Mouse (Mus musculus): ENCODE data around the gene Pex7. TPM values are rescaled to one million over a fixed set of nuclear protein-coding genes. Genes with fewer than 3 reads are reported as not detected.
A peak's percentile ranks its signal among the peaks of the same experiment; 100 is the strongest.

Pex7 gene
- polyA plus RNA-seq (2014; fragmentation: Nextera tagmentation; extraction: Ambion mirVana), result 41.1 and 41.3 TPM in 2 replicates

GRCm38 (mm10) chr10:19907246-19907804 lies at the start of gene Pex7:
Gene Pex7 (minus strand): TSS chr10:19907689.
- H3K9me3 ChIP-seq (ENCODE audit: control insufficient read depth, low read length), result no peaks in the 10 kb centered on the region
- no peaks in the 10 kb centered on the region for H3K36me3 ChIP-seq (ENCODE audit: control insufficient read depth, insufficient read depth, low read length)
- H3K27ac ChIP-seq (ENCODE audit: low read depth), result peak within 1 kb of the TSS; percentile 94
- H3K4me1 ChIP-seq (replicated peaks; ENCODE audit: control insufficient read depth, insufficient read depth, low read length), result no peaks in the 10 kb centered on the region
- H3K4me3 ChIP-seq (ENCODE audit: low read depth, low read length), result peak within 1 kb of the TSS; percentile 74
- ATAC-seq (replicated peaks; ENCODE audit: low FRiP score, low TSS enrichment, low read depth) (peak; percentile 97), DNase-seq (ENCODE audit: low spot score) (peak; percentile 97)
- peak within 1 kb of the TSS; percentile 90 for H3K9ac ChIP-seq (ENCODE audit: low read length)
- WGBS, result under 1% methylated on average over 59 of the region's 60 CpGs
- H3K4me2 ChIP-seq (ENCODE audit: low read length), result peak within 1 kb of the TSS; percentile 44
- no peaks in the 10 kb centered on the region for H3K27me3 ChIP-seq (replicated peaks; ENCODE audit: control insufficient read depth, insufficient read depth, low read length)

DNA sequence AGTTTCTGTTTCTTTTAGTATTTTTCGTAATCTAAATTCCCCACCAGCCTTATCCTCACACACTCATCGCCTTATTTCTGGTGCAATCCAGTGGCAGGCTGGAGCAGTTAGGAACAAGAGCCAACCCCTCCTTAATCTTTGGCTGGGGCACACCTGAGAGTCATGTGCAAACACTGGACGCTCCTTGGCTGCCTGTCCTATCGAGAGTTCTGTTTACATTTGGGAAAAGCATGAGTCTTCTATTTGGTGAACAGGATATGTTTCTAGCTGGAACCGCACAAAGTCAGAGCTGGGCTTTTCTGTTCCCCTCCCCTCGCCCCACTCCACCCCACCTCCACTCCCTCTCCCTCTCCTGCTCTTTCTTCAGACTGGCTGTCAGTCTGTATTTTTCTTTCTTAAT lies 49.3 kb upstream of the Pex7 start:
- peak; percentile 88 for ATAC-seq (replicated peaks; ENCODE audit: low FRiP score, low TSS enrichment, low read depth)
- peak overlapping the region; percentile 0; the same call in 1 of the 2 replicates for H3K4me2 ChIP-seq (ENCODE audit: low read length)
- no peaks in the 10 kb centered on the region for H3K36me3 ChIP-seq (ENCODE audit: control insufficient read depth, insufficient read depth, low read length)
- H3K9me3 ChIP-seq (ENCODE audit: control insufficient read depth, low read length), result no peaks in the 10 kb centered on the region
- 31% methylated on average over 6 of the region's 6 CpGs for WGBS
- no peak overlapping the region for H3K9ac ChIP-seq (ENCODE audit: low read length)
- H3K27ac ChIP-seq (ENCODE audit: low read depth), result peak overlapping the region; percentile 45; the same call in 1 of the 2 replicates
- no peak for DNase-seq (ENCODE audit: low spot score)
- H3K27me3 ChIP-seq (replicated peaks; ENCODE audit: control insufficient read depth, insufficient read depth, low read length), result no peaks in the 10 kb centered on the region
- H3K4me3 ChIP-seq (ENCODE audit: low read depth, low read length), result no peak overlapping the region
- H3K4me1 ChIP-seq (replicated peaks; ENCODE audit: control insufficient read depth, insufficient read depth, low read length), result peaks cover 8% of the 10 kb centered on the region

GRCm38 (mm10) chr10:19955817-19956216 lies 48.3 kb upstream of the Pex7 start:
- no peak overlapping the region for H3K9ac ChIP-seq (ENCODE audit: low read length)
- no peak overlapping the region for H3K4me2 ChIP-seq (ENCODE audit: low read length)
- ATAC-seq (replicated peaks; ENCODE audit: low FRiP score, low TSS enrichment, low read depth) (no peak), DNase-seq (ENCODE audit: low spot score) (no peak)
- no peaks in the 10 kb centered on the region for H3K9me3 ChIP-seq (ENCODE audit: control insufficient read depth, low read length)
- H3K4me3 ChIP-seq (ENCODE audit: low read depth, low read length), result no peak overlapping the region
- 89% methylated on average over 6 of the region's 6 CpGs for WGBS
- H3K27ac ChIP-seq (ENCODE audit: low read depth), result no peak overlapping the region
- H3K27me3 ChIP-seq (replicated peaks; ENCODE audit: control insufficient read depth, insufficient read depth, low read length), result no peaks in the 10 kb centered on the region
- peaks cover 8% of the 10 kb centered on the region for H3K4me1 ChIP-seq (replicated peaks; ENCODE audit: control insufficient read depth, insufficient read depth, low read length)
- no peaks in the 10 kb centered on the region for H3K36me3 ChIP-seq (ENCODE audit: control insufficient read depth, insufficient read depth, low read length)

- ATAC-seq (replicated peaks; ENCODE audit: low FRiP score, low TSS enrichment, low read depth), result no peak
- Histone ChIP-seq H3K27ac (ENCODE audit: low read depth) (no peak overlapping the region), H3K4me3 (ENCODE audit: low read depth, low read length) (no peak overlapping the region), H3K9me3 (ENCODE audit: control insufficient read depth, low read length) (no peaks in the 10 kb centered on the region), H3K36me3 (ENCODE audit: control insufficient read depth, insufficient read depth, low read length) (no peaks in the 10 kb centered on the region), H3K4me2 (ENCODE audit: low read length) (no peak overlapping the region), H3K27me3 (replicated peaks; ENCODE audit: control insufficient read depth, insufficient read depth, low read length) (no peaks in the 10 kb centered on the region), H3K9ac (ENCODE audit: low read length) (no peak overlapping the region), H3K4me1 (replicated peaks; ENCODE audit: control insufficient read depth, insufficient read depth, low read length) (peaks cover 8% of the 10 kb centered on the region)
- WGBS, result 87% methylated on average over 3 of the region's 3 CpGs
- no peak for DNase-seq (ENCODE audit: low spot score)
These were observed 47.1 kb upstream of the Pex7 start for GRCm38 (mm10) chr10:19954572-19954971.

GRCm38 (mm10) chr10:19953032-19953761 lies 45.7 kb upstream of the Pex7 start:
- Histone ChIP-seq H3K9me3 (ENCODE audit: control insufficient read depth, low read length) (no peaks in the 10 kb centered on the region), H3K4me2 (ENCODE audit: low read length) (no peak overlapping the region), H3K36me3 (ENCODE audit: control insufficient read depth, insufficient read depth, low read length) (no peaks in the 10 kb centered on the region), H3K4me1 (replicated peaks; ENCODE audit: control insufficient read depth, insufficient read depth, low read length) (peaks cover 8% of the 10 kb centered on the region), H3K4me3 (ENCODE audit: low read depth, low read length) (no peak overlapping the region), H3K27ac (ENCODE audit: low read depth) (no peak overlapping the region), H3K9ac (ENCODE audit: low read length) (no peak overlapping the region), H3K27me3 (replicated peaks; ENCODE audit: control insufficient read depth, insufficient read depth, low read length) (no peaks in the 10 kb centered on the region)
- 80% methylated on average over 11 of the region's 11 CpGs for WGBS
- ATAC-seq (replicated peaks; ENCODE audit: low FRiP score, low TSS enrichment, low read depth), result no peak
- DNase-seq (ENCODE audit: low spot score), result no peak

DNA sequence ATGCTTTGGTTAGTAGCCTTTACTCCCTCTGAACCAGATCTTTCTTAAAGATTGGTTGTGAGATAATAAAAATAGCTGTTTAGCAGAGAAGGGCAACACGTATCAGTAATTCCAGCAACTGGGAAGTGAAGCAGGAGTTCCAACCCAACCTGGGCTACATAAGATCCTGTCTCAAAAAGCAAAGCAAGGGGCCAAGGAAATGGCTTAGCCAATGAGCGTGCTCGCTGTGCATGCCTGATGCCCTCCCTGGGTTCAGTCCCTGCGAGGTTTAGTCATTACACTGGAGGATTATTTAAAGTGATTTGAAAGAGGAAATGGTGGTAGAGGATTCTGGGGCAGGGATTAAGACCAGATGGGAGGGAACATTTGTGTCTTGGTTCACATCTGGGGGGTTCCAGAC lies 41.6 kb upstream of the Pex7 start:
- Histone ChIP-seq H3K4me1 (replicated peaks; ENCODE audit: control insufficient read depth, insufficient read depth, low read length) (no peaks in the 10 kb centered on the region), H3K27ac (ENCODE audit: low read depth) (no peak overlapping the region), H3K9ac (ENCODE audit: low read length) (no peak overlapping the region), H3K4me2 (ENCODE audit: low read length) (no peak overlapping the region), H3K27me3 (replicated peaks; ENCODE audit: control insufficient read depth, insufficient read depth, low read length) (no peaks in the 10 kb centered on the region), H3K4me3 (ENCODE audit: low read depth, low read length) (no peak overlapping the region), H3K36me3 (ENCODE audit: control insufficient read depth, insufficient read depth, low read length) (no peaks in the 10 kb centered on the region), H3K9me3 (ENCODE audit: control insufficient read depth, low read length) (no peaks in the 10 kb centered on the region)
- no peak for DNase-seq (ENCODE audit: low spot score)
- no peak for ATAC-seq (replicated peaks; ENCODE audit: low FRiP score, low TSS enrichment, low read depth)
- WGBS, result 84% methylated on average over 4 of the region's 4 CpGs

DNA sequence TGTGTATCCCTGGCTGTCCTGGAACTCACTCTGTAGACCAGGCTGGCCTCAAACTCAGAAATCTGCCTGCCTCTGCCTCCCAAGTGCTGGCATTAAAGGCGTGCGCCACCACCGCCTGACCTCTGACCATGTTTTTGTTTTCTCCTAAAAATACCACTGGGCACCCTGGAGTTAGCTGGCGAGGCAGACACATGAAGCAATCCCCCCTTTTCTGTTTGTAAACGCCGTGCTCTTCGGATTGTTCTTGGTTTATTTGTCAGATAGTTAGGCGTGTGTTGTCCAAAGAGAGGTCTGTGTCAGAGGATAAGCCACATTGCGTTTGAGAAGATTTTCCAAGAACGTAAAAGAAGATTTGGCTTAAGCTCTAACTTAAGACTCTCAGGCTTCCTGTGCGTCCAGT lies 40.9 kb upstream of the Pex7 start:
- no peaks in the 10 kb centered on the region for H3K36me3 ChIP-seq (ENCODE audit: control insufficient read depth, insufficient read depth, low read length)
- H3K4me2 ChIP-seq (ENCODE audit: low read length), result no peak overlapping the region
- H3K9me3 ChIP-seq (ENCODE audit: control insufficient read depth, low read length), result no peaks in the 10 kb centered on the region
- H3K9ac ChIP-seq (ENCODE audit: low read length), result no peak overlapping the region
- H3K4me1 ChIP-seq (replicated peaks; ENCODE audit: control insufficient read depth, insufficient read depth, low read length), result no peaks in the 10 kb centered on the region
- no peak overlapping the region for H3K27ac ChIP-seq (ENCODE audit: low read depth)
- 94% methylated on average over 11 of the region's 11 CpGs for WGBS
- DNase-seq (ENCODE audit: low spot score) (no peak), ATAC-seq (replicated peaks; ENCODE audit: low FRiP score, low TSS enrichment, low read depth) (no peak)
- no peaks in the 10 kb centered on the region for H3K27me3 ChIP-seq (replicated peaks; ENCODE audit: control insufficient read depth, insufficient read depth, low read length)
- H3K4me3 ChIP-seq (ENCODE audit: low read depth, low read length), result no peak overlapping the region

DNA sequence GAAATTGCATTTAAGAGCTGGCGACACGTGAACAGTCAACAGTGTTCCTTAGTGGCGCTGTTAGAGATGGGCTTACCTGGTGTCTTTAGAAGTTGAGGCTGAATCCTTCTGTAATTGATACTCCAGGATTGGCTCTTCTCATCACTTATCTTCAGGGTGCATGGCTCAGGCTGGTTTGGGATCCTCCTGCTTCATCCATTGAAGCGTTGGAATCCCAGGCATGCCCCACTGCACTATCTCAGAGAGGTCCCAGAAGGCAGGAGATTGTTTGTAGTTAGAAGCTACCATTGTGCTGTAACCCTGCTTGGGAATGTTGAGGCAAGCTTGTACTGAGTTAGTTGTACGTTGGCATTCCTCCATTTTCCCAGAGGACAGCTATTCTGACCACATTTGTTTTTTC lies 40.4 kb upstream of the Pex7 start:
- WGBS, result 91% methylated on average over 5 of the region's 5 CpGs

GRCm38 (mm10) chr10:19947441-19947840 lies 40.0 kb upstream of the Pex7 start:
- ATAC-seq (replicated peaks; ENCODE audit: low FRiP score, low TSS enrichment, low read depth) (no peak), DNase-seq (ENCODE audit: low spot score) (no peak)
- Histone ChIP-seq H3K4me1 (replicated peaks; ENCODE audit: control insufficient read depth, insufficient read depth, low read length) (no peaks in the 10 kb centered on the region), H3K9me3 (ENCODE audit: control insufficient read depth, low read length) (no peaks in the 10 kb centered on the region), H3K36me3 (ENCODE audit: control insufficient read depth, insufficient read depth, low read length) (no peaks in the 10 kb centered on the region), H3K27me3 (replicated peaks; ENCODE audit: control insufficient read depth, insufficient read depth, low read length) (no peaks in the 10 kb centered on the region), H3K4me3 (ENCODE audit: low read depth, low read length) (no peak overlapping the region), H3K27ac (ENCODE audit: low read depth) (no peak overlapping the region), H3K4me2 (ENCODE audit: low read length) (no peak overlapping the region), H3K9ac (ENCODE audit: low read length) (no peak overlapping the region)
- WGBS, result 93% methylated on average over 10 of the region's 10 CpGs

More for the DNA sequence above, 40.4 kb upstream of the Pex7 start:
- no peak for DNase-seq (ENCODE audit: low spot score)
- H3K36me3 ChIP-seq (ENCODE audit: control insufficient read depth, insufficient read depth, low read length), result no peaks in the 10 kb centered on the region
- H3K27ac ChIP-seq (ENCODE audit: low read depth), result no peak overlapping the region
- no peak for ATAC-seq (replicated peaks; ENCODE audit: low FRiP score, low TSS enrichment, low read depth)
- no peak overlapping the region for H3K4me3 ChIP-seq (ENCODE audit: low read depth, low read length)
- no peaks in the 10 kb centered on the region for H3K9me3 ChIP-seq (ENCODE audit: control insufficient read depth, low read length)
- H3K4me2 ChIP-seq (ENCODE audit: low read length), result no peak overlapping the region
- no peaks in the 10 kb centered on the region for H3K4me1 ChIP-seq (replicated peaks; ENCODE audit: control insufficient read depth, insufficient read depth, low read length)
- no peaks in the 10 kb centered on the region for H3K27me3 ChIP-seq (replicated peaks; ENCODE audit: control insufficient read depth, insufficient read depth, low read length)
- H3K9ac ChIP-seq (ENCODE audit: low read length), result no peak overlapping the region
